Mouse (Mus musculus) heart, adult 2 months (tissue): ENCODE data around the gene Gpr183. TPM values are rescaled to one million over a fixed set of nuclear protein-coding genes. Genes with fewer than 3 reads are reported as not detected.

Source experiments
- DNase-seq, 2 experiments: peaks; one replicate each; pipeline ENCODE4 v3.0.0; 2021
- H3K27ac ChIP-seq: fragments of 200-600 bp; 2 replicates; pipeline ENCODE4 v1.8.1; 2022
- H3K27me3 ChIP-seq: fragments of 200-500 bp; 2 replicates; pipeline ENCODE4 v1.6.1; 2012; ENCODE audit warnings: mild to moderate bottlenecking, low read length, inconsistent platforms, mixed read lengths; ENCODE audit not compliant: control insufficient read depth, insufficient read depth
- H3K36me3 ChIP-seq: fragments of 200-500 bp; 2 replicates; pipeline ENCODE4 v1.6.1; 2012; ENCODE audit warnings: low read length, inconsistent platforms; ENCODE audit not compliant: control insufficient read depth, insufficient read depth
- H3K4me1 ChIP-seq: fragments of 200-500 bp; 2 replicates; pipeline ENCODE4 v1.6.1; 2011; ENCODE audit warnings: low read length; ENCODE audit not compliant: control insufficient read depth, insufficient read depth
- H3K4me3 ChIP-seq: fragments of 200-600 bp; 2 replicates; pipeline ENCODE4 v1.8.1; 2022
- H3K79me2 ChIP-seq: fragments of 200-500 bp; replicated peaks from 2 replicates; pipeline ENCODE4 v1.6.1; 2012; ENCODE audit warnings: mild to moderate bottlenecking, inconsistent platforms, low read length, moderate library complexity, mixed read lengths; ENCODE audit not compliant: control insufficient read depth, insufficient read depth
- H3K9ac ChIP-seq: fragments of 200-500 bp; 2 replicates; pipeline ENCODE4 v1.6.1; 2012; ENCODE audit warnings: low read depth, mild to moderate bottlenecking, control low read depth, inconsistent platforms, low read length, mixed read lengths
- CTCF ChIP-seq: fragments of 200-600 bp; IDR thresholded peaks from 2 replicates; pipeline ENCODE4 v1.8.1; 2022; ENCODE audit warnings: antibody characterized with exemption, mild to moderate bottlenecking, moderate library complexity
- EP300 ChIP-seq: fragments of 200-500 bp; IDR thresholded peaks from 2 replicates; pipeline ENCODE4 v1.6.1; 2011; ENCODE audit warnings: low read depth, low read length, control low read depth; ENCODE audit not compliant: insufficient read depth
- POLR2A ChIP-seq: fragments of 200-500 bp; IDR thresholded peaks from 2 replicates; pipeline ENCODE4 v1.6.1; 2011; ENCODE audit warnings: mild to moderate bottlenecking, low read depth, low read length, control low read depth; ENCODE audit not compliant: insufficient read depth
- whole genome bisulfite sequencing: fragments of 180-500 bp; shearing (Covaris S2); methylation state at CpG from one replicate; pipeline ENCODE4 v1.1.7; 2018; 5-methylcytosine and 5-hydroxymethylcytosine counted together
- intact Hi-C: fragments of 180-260 bp; cut with DNase I; formaldehyde crosslinking; loops from one replicate; pipeline ENCODE4 v1.15.1; 2025
- polyA plus RNA-seq: library from polyadenylated mRNA; depleted of rRNA; stranded (reverse); fragments of >200 nt; gene quantifications from 2 replicates; pipeline ENCODE4 v1.2.3, GENCODE M21; 2012
- total RNA-seq, 2 experiments: library from RNA; stranded (reverse); gene quantifications; 2 replicates each; pipeline ENCODE4 v1.2.3; 2021

Gene Gpr183
- total and polyA plus RNA-seq, 3 experiments, result 0.84 to 1.3 (median 1.1) TPM

DNA sequence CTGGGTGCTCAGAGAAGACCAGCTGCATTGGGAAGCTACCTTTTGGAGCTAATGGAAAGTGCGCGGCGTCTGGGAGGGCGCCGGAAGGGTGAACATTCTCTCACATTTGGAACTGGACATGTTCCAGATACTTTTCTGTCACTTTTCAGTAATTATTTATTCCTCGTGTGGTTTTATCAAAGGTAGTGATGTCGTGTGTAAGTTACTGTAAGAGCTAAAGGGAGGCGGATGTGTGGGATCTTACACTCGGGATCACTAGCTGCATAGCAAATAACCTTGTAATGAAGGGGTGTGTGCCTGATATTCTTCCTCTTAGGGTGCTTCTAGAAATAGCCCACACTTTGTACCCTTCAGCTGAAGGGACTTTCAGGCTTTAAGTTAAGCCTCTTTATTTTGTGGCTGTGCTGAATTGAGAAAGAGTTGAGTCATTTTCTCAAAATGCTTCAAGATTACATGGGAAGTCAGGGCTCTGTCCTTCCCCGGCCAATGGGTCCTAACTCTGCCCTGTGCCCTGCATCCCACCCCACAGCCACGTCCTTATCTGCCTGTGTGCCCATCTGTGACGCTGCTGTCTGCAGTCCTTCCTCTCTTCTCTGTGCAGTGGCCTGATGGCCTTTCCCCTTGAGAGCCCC, 3.4 kb downstream of the Gpr183 start:
- intact Hi-C loops, result no loop called here
- Histone ChIP-seq H3K36me3 (no peaks in the 10 kb centered on the region), H3K27me3 (no peaks in the 10 kb centered on the region), H3K9ac (no peak overlapping the region), H3K79me2 (0 out of 2 replicates have a peak, but pooled peaks cover 4% of the 10 kb centered on the region), H3K4me3 (no peak overlapping the region), H3K4me1 (peaks cover 7% of the 10 kb centered on the region), H3K27ac (peak overlapping the region; percentile 43)
- WGBS, result 49% methylated on average over 12 of the region's 12 CpGs
- no peak for DNase-seq
- TF ChIP-seq POLR2A, result 0 out of 2 replicates have a peak, but pooled peaks have one; percentile 15
- TF ChIP-seq CTCF, result no peak

DNA sequence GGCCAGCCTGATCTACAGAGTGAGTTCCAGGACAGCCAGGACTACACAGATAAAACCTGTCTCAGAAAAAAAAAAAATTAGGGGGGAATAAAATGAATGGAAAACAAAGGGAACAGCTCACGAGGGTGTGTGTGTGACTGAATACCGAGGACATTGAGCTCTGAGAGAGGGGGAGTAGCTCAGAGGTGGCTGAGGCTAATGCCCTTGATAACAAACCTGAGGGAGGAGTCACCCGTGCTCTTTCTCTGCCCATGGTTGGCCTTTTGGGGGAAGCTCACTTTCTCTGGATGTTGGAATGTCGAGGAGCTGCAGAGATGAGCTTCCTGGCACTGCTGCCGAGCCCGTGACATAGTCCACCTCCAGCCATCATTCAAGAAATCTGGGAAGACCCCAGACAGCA, 4.0 kb downstream of the Gpr183 start:
- TF ChIP-seq CTCF (no peak), POLR2A (no peak), EP300 (no peak)
- H3K4me3 ChIP-seq, result no peak overlapping the region
- no peak overlapping the region for H3K9ac ChIP-seq
- H3K36me3 ChIP-seq, result no peaks in the 10 kb centered on the region
- 45% methylated on average over 6 of the region's 6 CpGs for WGBS
- H3K79me2 ChIP-seq, result 0 out of 2 replicates have a peak, but pooled peaks cover 4% of the 10 kb centered on the region
- no peaks in the 10 kb centered on the region for H3K27me3 ChIP-seq
- DNase-seq, result no peak
- intact Hi-C loops, result no loop called here
- 0 out of 2 replicates have a peak overlapping the region, but pooled peaks have one; percentile 12 for H3K27ac ChIP-seq
- peaks cover 7% of the 10 kb centered on the region for H3K4me1 ChIP-seq

DNA sequence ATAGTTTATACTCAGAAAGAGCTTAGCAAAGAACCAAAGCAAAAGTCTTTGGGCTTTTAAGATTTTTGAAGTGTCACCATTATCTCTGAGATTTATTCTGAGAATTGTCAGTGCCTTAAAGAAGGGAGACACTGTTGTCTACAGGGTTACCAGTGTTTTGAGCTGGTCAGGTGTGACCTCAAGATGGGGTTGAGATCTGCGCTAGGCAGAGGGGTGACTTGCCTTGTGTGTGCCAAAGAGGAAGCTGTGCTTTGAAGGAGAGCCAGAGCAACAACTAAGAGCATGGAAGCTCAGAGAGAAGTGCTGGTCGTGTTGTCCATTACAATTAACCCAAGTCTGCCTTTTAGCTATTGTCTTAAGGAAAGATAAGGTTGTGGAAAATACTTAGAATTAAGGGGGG, 4.5 kb downstream of the Gpr183 start:
- 38% methylated on average over 2 of the region's 2 CpGs for WGBS

DNA sequence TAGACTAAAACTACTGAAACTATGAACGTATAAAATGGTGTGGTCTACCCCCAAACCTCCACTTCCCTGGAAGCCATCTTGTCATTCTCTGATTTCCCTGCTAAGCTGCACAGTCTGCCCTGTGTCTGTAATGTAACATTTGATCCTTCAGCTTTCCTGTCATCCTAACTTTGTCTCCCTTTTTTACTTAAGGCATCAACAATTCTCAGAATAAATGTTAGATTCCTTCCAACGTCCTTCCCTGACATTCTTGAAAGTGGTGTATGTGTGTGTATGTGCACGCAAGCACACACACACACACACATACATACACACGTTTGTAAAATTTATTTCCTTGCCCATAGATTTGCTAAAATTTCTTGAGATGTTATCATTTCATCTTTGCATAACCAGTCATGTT, 5.0 kb downstream of the Gpr183 start:
- TF ChIP-seq POLR2A (no peak), CTCF (no peak)
- Histone ChIP-seq H3K4me1 (peaks cover 7% of the 10 kb centered on the region), H3K27me3 (no peaks in the 10 kb centered on the region), H3K36me3 (no peaks in the 10 kb centered on the region), H3K27ac (no peak overlapping the region), H3K4me3 (no peak overlapping the region), H3K9ac (no peak overlapping the region), H3K79me2 (no peaks in the 10 kb centered on the region)
- 82% methylated on average over 4 of the region's 4 CpGs for WGBS
- DNase-seq, result no peak
- intact Hi-C loops, result no loop called here

More for the DNA sequence above, 4.5 kb downstream of the Gpr183 start:
- Histone ChIP-seq H3K9ac (no peak overlapping the region), H3K4me3 (no peak overlapping the region), H3K79me2 (0 out of 2 replicates have a peak, but pooled peaks cover 2% of the 10 kb centered on the region), H3K27me3 (no peaks in the 10 kb centered on the region), H3K4me1 (peaks cover 7% of the 10 kb centered on the region), H3K27ac (no peak overlapping the region), H3K36me3 (no peaks in the 10 kb centered on the region)
- TF ChIP-seq CTCF, result no peak
- TF ChIP-seq EP300, result no peak
- no peak for TF ChIP-seq POLR2A
- no peak for DNase-seq
- intact Hi-C loops, result no loop called here

DNA sequence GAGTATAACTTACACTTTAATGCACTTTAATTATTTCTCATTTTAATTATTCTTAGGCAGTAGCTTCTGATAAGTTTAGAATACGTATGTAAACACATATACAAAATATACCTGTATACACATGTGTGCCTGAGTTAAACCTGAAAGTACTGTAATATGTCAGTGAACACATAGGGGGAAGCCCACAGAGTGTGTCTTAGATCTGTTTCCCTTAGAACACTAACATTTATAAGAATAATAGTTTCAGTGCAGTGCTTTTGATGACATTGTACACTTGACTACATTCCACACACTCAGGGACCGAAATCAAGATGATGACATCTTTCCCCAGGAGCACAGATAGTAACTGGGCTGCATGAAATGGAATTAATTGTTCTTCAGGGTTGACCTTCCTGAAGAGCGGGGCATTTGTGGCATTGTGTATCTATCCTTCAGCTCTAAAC, 5.4 kb downstream of the Gpr183 start:
- 95% methylated on average over 3 of the region's 3 CpGs for WGBS
- H3K27me3 ChIP-seq, result no peaks in the 10 kb centered on the region
- H3K9ac ChIP-seq, result no peak overlapping the region
- H3K27ac ChIP-seq, result no peak overlapping the region
- intact Hi-C loops, result no loop called here
- H3K4me3 ChIP-seq, result no peak overlapping the region
- DNase-seq, result no peak
- TF ChIP-seq EP300, result no peak
- no peak for TF ChIP-seq CTCF
- TF ChIP-seq POLR2A, result no peak
- H3K36me3 ChIP-seq, result no peaks in the 10 kb centered on the region
- H3K79me2 ChIP-seq, result no peaks in the 10 kb centered on the region
- H3K4me1 ChIP-seq, result peaks cover 7% of the 10 kb centered on the region

DNA sequence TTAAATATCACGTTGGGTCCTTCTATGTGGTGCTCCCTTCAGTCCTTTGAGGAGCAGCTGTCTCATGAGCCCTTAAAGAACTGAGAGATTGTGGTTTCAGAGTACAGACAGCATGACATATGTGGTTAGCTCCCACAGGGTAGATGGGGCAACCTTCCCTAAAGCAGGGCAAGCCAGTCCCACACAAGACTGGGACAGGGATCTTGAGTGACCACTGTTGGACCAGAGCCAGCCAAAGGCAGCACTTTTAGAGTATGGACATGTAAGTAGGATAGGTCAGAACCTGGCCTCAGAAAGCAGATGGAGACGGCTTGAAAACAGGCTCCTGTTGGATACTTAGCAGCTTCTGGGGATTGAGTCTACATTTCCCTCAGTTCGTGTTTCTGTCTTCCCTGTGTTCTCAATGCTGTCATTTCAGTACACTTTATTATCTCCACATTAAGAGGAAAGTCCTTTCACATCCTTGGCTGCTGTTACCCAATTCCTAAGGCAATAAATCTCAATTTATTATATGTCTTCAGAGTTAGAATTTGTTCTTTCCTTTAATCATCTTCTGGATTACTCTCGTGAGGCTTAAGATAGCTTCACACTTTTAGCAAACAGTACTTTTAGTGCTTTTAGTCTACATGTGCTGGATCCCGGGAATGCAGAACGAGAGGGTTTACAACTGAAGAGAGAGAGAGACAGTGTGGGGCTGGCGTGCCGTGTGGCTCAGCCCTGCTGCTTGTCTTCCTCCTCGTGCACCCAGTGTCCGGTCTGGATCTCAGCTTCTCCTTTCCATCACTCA, 6.1 kb downstream of the Gpr183 start:
- no peak for DNase-seq
- H3K9ac ChIP-seq, result no peak overlapping the region
- no peaks in the 10 kb centered on the region for H3K79me2 ChIP-seq
- H3K4me1 ChIP-seq, result peaks cover 7% of the 10 kb centered on the region
- TF ChIP-seq EP300 (no peak), POLR2A (no peak), CTCF (no peak)
- H3K4me3 ChIP-seq, result no peak overlapping the region
- no peaks in the 10 kb centered on the region for H3K36me3 ChIP-seq
- H3K27me3 ChIP-seq, result no peaks in the 10 kb centered on the region
- intact Hi-C loops, result no loop called here
- WGBS, result 82% methylated on average over 10 of the region's 10 CpGs
- H3K27ac ChIP-seq, result no peak overlapping the region
